Mouse (Mus musculus) midbrain, embryonic 10.5 days (tissue): ENCODE measurements around the gene Il6. TPM values are rescaled to one million over a fixed set of nuclear protein-coding genes. Genes with fewer than 3 reads are reported as not detected.
"Not testable (repeated sequence)": the region's sequence is repeated elsewhere in the genome, so short reads cannot be mapped to it uniquely, and the experiment has no call there.

ENCODE experiments used
- DNase-seq: peaks from one replicate; pipeline ENCODE4 v3.0.0-alpha.2; 2017; ENCODE audit warnings: low spot score
- H3K27ac ChIP-seq: fragments of 300-500 bp; sonication (generic); replicated peaks from 2 replicates; pipeline ENCODE4 v1.5.1; 2016; ENCODE audit warnings: mild to moderate bottlenecking
- H3K27me3 ChIP-seq: fragments of 300-500 bp; sonication (generic); 2 replicates; pipeline ENCODE4 v1.6.1; 2016; ENCODE audit warnings: low read depth, mild to moderate bottlenecking; ENCODE audit not compliant: poor library complexity, severe bottlenecking
- H3K36me3 ChIP-seq: fragments of 300-500 bp; sonication (generic); 2 replicates; pipeline ENCODE4 v1.6.1; 2016; ENCODE audit warnings: mild to moderate bottlenecking, moderate library complexity
- H3K4me1 ChIP-seq: fragments of 300-500 bp; sonication (generic); 2 replicates; pipeline ENCODE4 v1.6.1; 2016
- H3K4me3 ChIP-seq: fragments of 300-500 bp; sonication (generic); 2 replicates; pipeline ENCODE4 v1.5.1; 2016; ENCODE audit warnings: mild to moderate bottlenecking, moderate library complexity
- H3K9me3 ChIP-seq: fragments of 300-500 bp; sonication (generic); replicated peaks from 2 replicates; pipeline ENCODE4 v1.6.1; 2016; ENCODE audit warnings: mild to moderate bottlenecking
- WGBS: fragments of 180-500 bp; shearing (Covaris S2); methylation state at CpG from one replicate; pipeline ENCODE4 v1.1.7; 2016; 5-methylcytosine and 5-hydroxymethylcytosine counted together
- polyA plus RNA-seq: library from polyadenylated mRNA; unstranded; fragments of >200 nt; fragmentation: Nextera tagmentation; extraction: Ambion mirVana; gene quantifications from 2 replicates; pipeline ENCODE4 v1.2.1, GENCODE M21; 2016

Gene Il6
- 0.07 TPM in 1 of 2 replicates, not detected in the other for polyA plus RNA-seq

GRCm38 (mm10) chr5:30012726-30013503 is at the start of gene Il6:
Gene Il6 (plus strand): TSS chr5:30013114.
- Histone ChIP-seq H3K27ac (no peak within 1 kb of the TSS), H3K4me3 (no peak within 1 kb of the TSS), H3K27me3 (no peaks in the 10 kb centered on the region), H3K36me3 (no peaks in the 10 kb centered on the region), H3K4me1 (no peaks in the 10 kb centered on the region), H3K9me3 (no peaks in the 10 kb centered on the region)
- WGBS = 71% methylated on average over 16 of the region's 16 CpGs
- DNase-seq = no peak

GRCm38 (mm10) chr5:29963488-29963887 is 49.4 kb upstream of the Il6 start:
- DNase-seq = no peak
- Histone ChIP-seq H3K4me3 (no peak overlapping the region), H3K27me3 (no peaks in the 10 kb centered on the region), H3K27ac (no peak overlapping the region), H3K4me1 (no peaks in the 10 kb centered on the region), H3K9me3 (no peaks in the 10 kb centered on the region), H3K36me3 (no peaks in the 10 kb centered on the region)
- WGBS = 82% methylated on average over 1 of the region's 1 CpGs

- no peak overlapping the region for H3K27ac ChIP-seq
- WGBS = 75% methylated on average over 1 of the region's 1 CpGs
- H3K4me1 ChIP-seq = no peaks in the 10 kb centered on the region
- H3K9me3 ChIP-seq = no peaks in the 10 kb centered on the region
- no peak for DNase-seq
- no peaks in the 10 kb centered on the region for H3K27me3 ChIP-seq
- no peaks in the 10 kb centered on the region for H3K36me3 ChIP-seq
- H3K4me3 ChIP-seq = no peak overlapping the region
Observed at GRCm38 (mm10) chr5:29970212-29970611, 42.7 kb upstream of the Il6 start.

GRCm38 (mm10) chr5:29972796-29973195 is 40.1 kb upstream of the Il6 start:
- DNase-seq = no peak
- H3K9me3 ChIP-seq = no peaks in the 10 kb centered on the region
- H3K27ac ChIP-seq = no peak overlapping the region
- no peak overlapping the region for H3K4me3 ChIP-seq
- H3K4me1 ChIP-seq = no peaks in the 10 kb centered on the region
- no peaks in the 10 kb centered on the region for H3K27me3 ChIP-seq
- H3K36me3 ChIP-seq = no peaks in the 10 kb centered on the region
- WGBS = 94% methylated on average over 5 of the region's 5 CpGs

- no peaks in the 10 kb centered on the region for H3K9me3 ChIP-seq
- H3K27me3 ChIP-seq = no peaks in the 10 kb centered on the region
- H3K4me1 ChIP-seq = no peaks in the 10 kb centered on the region
- 88% methylated on average over 1 of the region's 1 CpGs for WGBS
- no peak for DNase-seq
- no peak overlapping the region for H3K4me3 ChIP-seq
- H3K36me3 ChIP-seq = no peaks in the 10 kb centered on the region
- H3K27ac ChIP-seq = no peak overlapping the region
Observed at GRCm38 (mm10) chr5:29973533-29973932, 39.4 kb upstream of the Il6 start.

- H3K27me3 ChIP-seq = no peaks in the 10 kb centered on the region
- no peak overlapping the region for H3K27ac ChIP-seq
- no peaks in the 10 kb centered on the region for H3K4me1 ChIP-seq
- no peak overlapping the region for H3K4me3 ChIP-seq
- H3K9me3 ChIP-seq = no peaks in the 10 kb centered on the region
- no peak for DNase-seq
- no peaks in the 10 kb centered on the region for H3K36me3 ChIP-seq
Observed at GRCm38 (mm10) chr5:29974115-29974514, 38.8 kb upstream of the Il6 start.

GRCm38 (mm10) chr5:29993583-29993982 is 19.3 kb upstream of the Il6 start:
- no peaks in the 10 kb centered on the region for H3K36me3 ChIP-seq
- WGBS = 93% methylated on average over 1 of the region's 1 CpGs
- no peak for DNase-seq
- no peak overlapping the region for H3K4me3 ChIP-seq
- H3K4me1 ChIP-seq = no peaks in the 10 kb centered on the region
- H3K27ac ChIP-seq = no peak overlapping the region
- no peaks in the 10 kb centered on the region for H3K9me3 ChIP-seq
- H3K27me3 ChIP-seq = no peaks in the 10 kb centered on the region

- Histone ChIP-seq H3K9me3 (no peaks in the 10 kb centered on the region), H3K27me3 (no peaks in the 10 kb centered on the region), H3K27ac (no peak overlapping the region), H3K4me1 (no peaks in the 10 kb centered on the region), H3K36me3 (no peaks in the 10 kb centered on the region), H3K4me3 (no peak overlapping the region)
- DNase-seq = no peak
- WGBS = 96% methylated on average over 1 of the region's 1 CpGs
Observed at GRCm38 (mm10) chr5:29994344-29994743, 18.6 kb upstream of the Il6 start.

- no peaks in the 10 kb centered on the region for H3K9me3 ChIP-seq
- DNase-seq = no peak
- 93% methylated on average over 1 of the region's 1 CpGs for WGBS
Observed at GRCm38 (mm10) chr5:29997351-29997750, 15.6 kb upstream of the Il6 start.

GRCm38 (mm10) chr5:30000921-30001320 is 12.0 kb upstream of the Il6 start:
- no peak for DNase-seq
- H3K27ac ChIP-seq = no peak overlapping the region
- 80% methylated on average over 3 of the region's 3 CpGs for WGBS

More at GRCm38 (mm10) chr5:29997351-29997750, 15.6 kb upstream of the Il6 start:
- Histone ChIP-seq H3K27ac (no peak overlapping the region), H3K36me3 (no peaks in the 10 kb centered on the region), H3K4me3 (no peak overlapping the region), H3K4me1 (no peaks in the 10 kb centered on the region), H3K27me3 (no peaks in the 10 kb centered on the region)

GRCm38 (mm10) chr5:30014580-30014979 is 1.7 kb downstream of the Il6 start:
- Histone ChIP-seq H3K27ac (no peak overlapping the region), H3K4me3 (no peak overlapping the region), H3K9me3 (no peaks in the 10 kb centered on the region), H3K4me1 (no peaks in the 10 kb centered on the region), H3K27me3 (no peaks in the 10 kb centered on the region), H3K36me3 (no peaks in the 10 kb centered on the region)
- WGBS = 66% methylated on average over 2 of the region's 2 CpGs
- DNase-seq = no peak

More at GRCm38 (mm10) chr5:30000921-30001320, 12.0 kb upstream of the Il6 start:
- Histone ChIP-seq H3K27me3 (no peaks in the 10 kb centered on the region), H3K4me1 (no peaks in the 10 kb centered on the region), H3K36me3 (no peaks in the 10 kb centered on the region), H3K9me3 (no peaks in the 10 kb centered on the region), H3K4me3 (no peak overlapping the region)

- not testable (repeated sequence) for H3K4me1 ChIP-seq, H3K27me3 ChIP-seq, DNase-seq, H3K36me3 ChIP-seq, H3K4me3 ChIP-seq, H3K9me3 ChIP-seq, H3K27ac ChIP-seq
- WGBS = 90% methylated on average over 4 of the region's 4 CpGs
Observed at GRCm38 (mm10) chr5:30035862-30036261, 22.9 kb downstream of the Il6 start.

GRCm38 (mm10) chr5:30037111-30037510 is 24.2 kb downstream of the Il6 start:
- WGBS = 94% methylated on average over 2 of the region's 2 CpGs

More at GRCm38 (mm10) chr5:30037111-30037510, 24.2 kb downstream of the Il6 start:
- not testable (repeated sequence) for H3K36me3 ChIP-seq, H3K27ac ChIP-seq, H3K4me3 ChIP-seq, H3K4me1 ChIP-seq, H3K9me3 ChIP-seq, DNase-seq, H3K27me3 ChIP-seq
